Mouse (Mus musculus) lung, embryonic 15.5 days (tissue): ENCODE data around the gene Gm10401. TPM values are rescaled to one million over a fixed set of nuclear protein-coding genes. Genes with fewer than 3 reads are reported as not detected.
"Not testable (repeated sequence)": the region's sequence is repeated elsewhere in the genome, so short reads cannot be mapped to it uniquely, and the experiment has no call there.

Experiments
- ATAC-seq: fragments of 200-750 bp; cut with Nextera tagmentation; 2 replicates; pipeline ENCODE4 v1.8.0; 2017; ENCODE audit warnings: moderate number of reproducible peaks, borderline replicate concordance; ENCODE audit not compliant: low FRiP score, low TSS enrichment; ENCODE audit errors: extremely low read depth
- H3K27ac ChIP-seq: fragments of 300-500 bp; sonication (generic); 2 replicates; pipeline ENCODE4 v1.5.1; 2015; ENCODE audit warnings: moderate library complexity, mild to moderate bottlenecking, inconsistent platforms
- H3K27me3 ChIP-seq: fragments of 300-500 bp; sonication (generic); 2 replicates; pipeline ENCODE4 v1.6.1; 2015; ENCODE audit warnings: inconsistent platforms
- H3K36me3 ChIP-seq: fragments of 300-500 bp; sonication (generic); 2 replicates; pipeline ENCODE4 v1.6.1; 2015; ENCODE audit warnings: inconsistent platforms
- H3K4me1 ChIP-seq: fragments of 300-500 bp; sonication (generic); 2 replicates; pipeline ENCODE4 v1.6.1; 2015; ENCODE audit warnings: inconsistent platforms
- H3K4me2 ChIP-seq: fragments of 300-500 bp; sonication (generic); 2 replicates; pipeline ENCODE4 v1.6.1; 2015; ENCODE audit warnings: inconsistent platforms, mild to moderate bottlenecking, moderate library complexity
- H3K4me3 ChIP-seq: fragments of 300-500 bp; sonication (generic); 2 replicates; pipeline ENCODE4 v1.5.1; 2015; ENCODE audit warnings: mild to moderate bottlenecking, inconsistent platforms
- H3K9ac ChIP-seq: fragments of 300-500 bp; sonication (generic); 2 replicates; pipeline ENCODE4 v1.6.1; 2015; ENCODE audit warnings: inconsistent platforms
- H3K9me3 ChIP-seq: fragments of 300-500 bp; sonication (generic); 2 replicates; pipeline ENCODE4 v1.6.1; 2016; ENCODE audit warnings: inconsistent platforms
- WGBS: fragments of 180-500 bp; shearing (Covaris S2); methylation state at CpG from one replicate; pipeline ENCODE4 v1.1.7; 2015; 5-methylcytosine and 5-hydroxymethylcytosine counted together
- polyA plus RNA-seq: library from polyadenylated mRNA; unstranded; fragments of >200 nt; fragmentation: Nextera tagmentation; extraction: Ambion mirVana; gene quantifications from 2 replicates; pipeline ENCODE4 v1.2.1, GENCODE M21; 2015

Gm10401 gene
- polyA plus RNA-seq, 1 experiment from 2014 or later: 26.9 TPM

GRCm38 (mm10) chr5:115114501-115114900 lies 16.4 kb upstream of the Gm10401 start:
- peaks cover 25% of the 10 kb centered on the region for H3K36me3 ChIP-seq
- WGBS: 92% methylated on average over 8 of the region's 8 CpGs
- ATAC-seq: no peak

GRCm38 (mm10) chr5:115113244-115113643 lies 15.1 kb upstream of the Gm10401 start:
- Histone ChIP-seq H3K9me3 (no peaks in the 10 kb centered on the region), H3K4me2 (no peak overlapping the region), H3K27me3 (no peaks in the 10 kb centered on the region), H3K36me3 (peaks cover 25% of the 10 kb centered on the region), H3K4me3 (no peak overlapping the region), H3K4me1 (peaks cover 1% of the 10 kb centered on the region; the same call in 1 of the 2 replicates), H3K9ac (no peak overlapping the region), H3K27ac (no peak overlapping the region)
- 95% methylated on average over 12 of the region's 12 CpGs for WGBS
- no peak for ATAC-seq

More at GRCm38 (mm10) chr5:115114501-115114900, 16.4 kb upstream of the Gm10401 start:
- no peak overlapping the region for H3K4me2 ChIP-seq
- no peaks in the 10 kb centered on the region for H3K27me3 ChIP-seq
- no peak overlapping the region for H3K27ac ChIP-seq
- H3K9ac ChIP-seq: no peak overlapping the region
- no peaks in the 10 kb centered on the region for H3K9me3 ChIP-seq
- peaks cover 9% of the 10 kb centered on the region; the same call in 1 of the 2 replicates for H3K4me1 ChIP-seq
- no peak overlapping the region for H3K4me3 ChIP-seq

GRCm38 (mm10) chr5:115111156-115111555 lies 13.1 kb upstream of the Gm10401 start:
- Histone ChIP-seq H3K27ac (no peak overlapping the region), H3K4me3 (no peak overlapping the region), H3K9me3 (no peaks in the 10 kb centered on the region), H3K9ac (no peak overlapping the region), H3K27me3 (no peaks in the 10 kb centered on the region), H3K36me3 (peaks cover 19% of the 10 kb centered on the region), H3K4me2 (no peak overlapping the region), H3K4me1 (no peaks in the 10 kb centered on the region)
- no peak for ATAC-seq
- WGBS: 88% methylated on average over 8 of the region's 8 CpGs

GRCm38 (mm10) chr5:115103253-115103652 lies 5.2 kb upstream of the Gm10401 start:
- H3K9me3 ChIP-seq, H3K27ac ChIP-seq, H3K4me3 ChIP-seq, ATAC-seq, H3K4me1 ChIP-seq, H3K4me2 ChIP-seq, H3K9ac ChIP-seq, H3K27me3 ChIP-seq: not testable (repeated sequence)
- H3K36me3 ChIP-seq: peaks cover 30% of the 10 kb centered on the region
- 96% methylated on average over 23 of the region's 23 CpGs for WGBS

- H3K4me3 ChIP-seq: no peak overlapping the region
- H3K27ac ChIP-seq: no peak overlapping the region
- H3K36me3 ChIP-seq: peaks cover 39% of the 10 kb centered on the region
- no peak for ATAC-seq
- no peaks in the 10 kb centered on the region for H3K4me1 ChIP-seq
- no peak overlapping the region for H3K9ac ChIP-seq
- H3K4me2 ChIP-seq: no peak overlapping the region
- 80% methylated on average over 2 of the region's 2 CpGs for whole genome bisulfite sequencing
- no peaks in the 10 kb centered on the region for H3K27me3 ChIP-seq
- no peaks in the 10 kb centered on the region for H3K9me3 ChIP-seq
These were observed 4.1 kb upstream of the Gm10401 start for GRCm38 (mm10) chr5:115102231-115102630.

GRCm38 (mm10) chr5:115100473-115100872 lies 2.4 kb upstream of the Gm10401 start:
- peaks cover 52% of the 10 kb centered on the region for H3K36me3 ChIP-seq
- 74% methylated on average over 6 of the region's 6 CpGs for WGBS
- ATAC-seq: no peak

GRCm38 (mm10) chr5:115099991-115100390 lies 1.9 kb upstream of the Gm10401 start:
- peaks cover 57% of the 10 kb centered on the region for H3K36me3 ChIP-seq
- H3K9me3 ChIP-seq: no peaks in the 10 kb centered on the region
- ATAC-seq: no peak
- H3K27ac ChIP-seq: no peak overlapping the region
- H3K4me3 ChIP-seq: no peak overlapping the region
- no peak overlapping the region for H3K9ac ChIP-seq
- no peaks in the 10 kb centered on the region for H3K27me3 ChIP-seq
- no peak overlapping the region for H3K4me2 ChIP-seq
- 64% methylated on average over 9 of the region's 9 CpGs for WGBS
- H3K4me1 ChIP-seq: no peaks in the 10 kb centered on the region

More at GRCm38 (mm10) chr5:115100473-115100872, 2.4 kb upstream of the Gm10401 start:
- no peak overlapping the region for H3K9ac ChIP-seq
- H3K27ac ChIP-seq: no peak overlapping the region
- no peak overlapping the region for H3K4me3 ChIP-seq
- H3K9me3 ChIP-seq: no peaks in the 10 kb centered on the region
- no peaks in the 10 kb centered on the region for H3K4me1 ChIP-seq
- H3K4me2 ChIP-seq: no peak overlapping the region
- H3K27me3 ChIP-seq: no peaks in the 10 kb centered on the region

- no peak overlapping the region for H3K4me2 ChIP-seq
- 77% methylated on average over 5 of the region's 5 CpGs for WGBS
- H3K9ac ChIP-seq: no peak overlapping the region
- no peak for ATAC-seq
- H3K4me3 ChIP-seq: no peak overlapping the region
- peaks cover 62% of the 10 kb centered on the region for H3K36me3 ChIP-seq
- H3K27ac ChIP-seq: no peak overlapping the region
- H3K9me3 ChIP-seq: no peaks in the 10 kb centered on the region
- H3K4me1 ChIP-seq: no peaks in the 10 kb centered on the region
- no peaks in the 10 kb centered on the region for H3K27me3 ChIP-seq
These were observed 1.4 kb upstream of the Gm10401 start for GRCm38 (mm10) chr5:115099530-115099929.

GRCm38 (mm10) chr5:115091776-115092175 lies 6.3 kb downstream of the Gm10401 start:
- ATAC-seq: no peak
- no peak overlapping the region for H3K27ac ChIP-seq
- no peak overlapping the region for H3K4me3 ChIP-seq
- peaks cover 79% of the 10 kb centered on the region for H3K36me3 ChIP-seq
- H3K4me2 ChIP-seq: no peak overlapping the region
- no peak overlapping the region for H3K9ac ChIP-seq
- 90% methylated on average over 6 of the region's 6 CpGs for WGBS
- H3K4me1 ChIP-seq: no peaks in the 10 kb centered on the region
- no peaks in the 10 kb centered on the region for H3K27me3 ChIP-seq
- peaks cover 3% of the 10 kb centered on the region; the same call in 1 of the 2 replicates for H3K9me3 ChIP-seq

- Histone ChIP-seq H3K4me2 (no peak overlapping the region), H3K27me3 (no peaks in the 10 kb centered on the region), H3K4me1 (no peaks in the 10 kb centered on the region), H3K27ac (no peak overlapping the region), H3K9me3 (peaks cover 3% of the 10 kb centered on the region; the same call in 1 of the 2 replicates), H3K9ac (no peak overlapping the region), H3K36me3 (peaks cover 79% of the 10 kb centered on the region), H3K4me3 (no peak overlapping the region)
- WGBS: 67% methylated on average over 3 of the region's 3 CpGs
- no peak for ATAC-seq
These were observed 7.1 kb downstream of the Gm10401 start for GRCm38 (mm10) chr5:115091015-115091414.

GRCm38 (mm10) chr5:115089592-115090268 lies 8.4 kb downstream of the Gm10401 start:
- peaks cover 3% of the 10 kb centered on the region; the same call in 1 of the 2 replicates for H3K9me3 ChIP-seq

GRCm38 (mm10) chr5:115085675-115086074 lies 12.4 kb downstream of the Gm10401 start:
- H3K27me3 ChIP-seq: no peaks in the 10 kb centered on the region
- peaks cover 73% of the 10 kb centered on the region for H3K36me3 ChIP-seq
- ATAC-seq: no peak
- H3K4me3 ChIP-seq: no peak overlapping the region
- 95% methylated on average over 2 of the region's 2 CpGs for WGBS
- H3K4me1 ChIP-seq: no peaks in the 10 kb centered on the region
- H3K27ac ChIP-seq: no peak overlapping the region
- H3K9me3 ChIP-seq: peaks cover 3% of the 10 kb centered on the region; the same call in 1 of the 2 replicates
- H3K4me2 ChIP-seq: no peak overlapping the region
- H3K9ac ChIP-seq: no peak overlapping the region

More at GRCm38 (mm10) chr5:115089592-115090268, 8.4 kb downstream of the Gm10401 start:
- no peak for ATAC-seq
- no peaks in the 10 kb centered on the region for H3K27me3 ChIP-seq
- H3K36me3 ChIP-seq: peaks cover 76% of the 10 kb centered on the region
- no peaks in the 10 kb centered on the region for H3K4me1 ChIP-seq
- no peak overlapping the region for H3K4me2 ChIP-seq
- H3K27ac ChIP-seq: no peak overlapping the region
- no peak overlapping the region for H3K4me3 ChIP-seq
- WGBS: 95% methylated on average over 5 of the region's 5 CpGs
- no peak overlapping the region for H3K9ac ChIP-seq
